Mouse (Mus musculus) liver, embryonic 16.5 days (tissue): ENCODE data around the gene Cyp8b1. TPM values are rescaled to one million over a fixed set of nuclear protein-coding genes. Genes with fewer than 3 reads are reported as not detected.

ENCODE experiments used
- ATAC-seq: fragments of 200-750 bp; cut with Nextera tagmentation; 2 replicates; pipeline ENCODE4 v1.8.0; 2017; ENCODE audit warnings: low read depth, mild to moderate bottlenecking, moderate number of reproducible peaks, moderate library complexity
- H3K27ac ChIP-seq: fragments of 300-500 bp; sonication (generic); 2 replicates; pipeline ENCODE4 v1.5.1; 2014; ENCODE audit warnings: mild to moderate bottlenecking, low read length
- H3K27me3 ChIP-seq: fragments of 300-500 bp; sonication (generic); 2 replicates; pipeline ENCODE4 v1.6.1; 2014; ENCODE audit warnings: low read depth, low read length, mixed read lengths; ENCODE audit not compliant: control insufficient read depth, insufficient read depth
- H3K36me3 ChIP-seq: fragments of 300-500 bp; sonication (generic); 2 replicates; pipeline ENCODE4 v1.6.1; 2014; ENCODE audit warnings: mild to moderate bottlenecking; ENCODE audit not compliant: control insufficient read depth, insufficient read depth
- H3K4me1 ChIP-seq: fragments of 300-500 bp; sonication (generic); 2 replicates; pipeline ENCODE4 v1.6.1; 2014; ENCODE audit warnings: low read depth, low read length, mixed read lengths; ENCODE audit not compliant: control insufficient read depth
- H3K4me2 ChIP-seq: fragments of 300-500 bp; sonication (generic); 2 replicates; pipeline ENCODE4 v1.6.1; 2014; ENCODE audit warnings: low read depth, low read length, mixed read lengths
- H3K4me3 ChIP-seq: fragments of 300-500 bp; sonication (generic); 2 replicates; pipeline ENCODE4 v1.5.1; 2014; ENCODE audit warnings: low read depth, mild to moderate bottlenecking, low read length
- H3K9ac ChIP-seq: fragments of 300-500 bp; sonication (generic); 2 replicates; pipeline ENCODE4 v1.6.1; 2014; ENCODE audit warnings: low read depth, low read length
- H3K9me3 ChIP-seq: fragments of 300-500 bp; sonication (generic); replicated peaks from 2 replicates; pipeline ENCODE4 v1.6.1; 2016; ENCODE audit warnings: low read length; ENCODE audit not compliant: control insufficient read depth
- WGBS: fragments of 180-500 bp; shearing (Covaris S2); extraction: QIAGEN DNeasy Blood & Tissue Kit; methylation state at CpG from one replicate; pipeline ENCODE4 v1.1.7; 2014; ENCODE audit not compliant: insufficient replicate concordance; 5-methylcytosine and 5-hydroxymethylcytosine counted together
- polyA plus RNA-seq: library from polyadenylated mRNA; unstranded; fragments of >200 nt; fragmentation: Nextera tagmentation; extraction: Ambion mirVana; gene quantifications from 2 replicates; pipeline ENCODE4 v1.2.1, GENCODE M21; 2015

Gene Cyp8b1
- polyA plus RNA-seq, 1 experiment from 2014 or later, result 19.0 TPM

DNA sequence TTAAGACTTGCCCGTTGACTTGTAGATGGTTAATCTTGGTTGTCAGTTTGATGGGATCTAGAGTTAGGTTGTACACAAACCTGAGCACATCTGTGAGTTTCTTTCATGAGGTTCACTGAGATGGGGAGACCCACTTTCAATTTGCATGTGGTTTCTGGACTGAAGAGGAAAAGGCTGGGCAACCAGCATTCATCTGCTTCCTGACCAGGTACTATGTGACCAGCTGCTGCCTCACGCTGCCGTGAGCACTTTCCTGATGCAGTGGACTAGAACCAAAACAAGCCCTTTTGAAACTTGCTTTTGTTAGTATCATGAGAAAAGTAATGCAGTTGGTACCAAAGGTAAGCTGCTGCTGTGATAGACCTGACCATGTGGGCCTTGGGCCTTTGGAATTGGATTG is 26.9 kb upstream of the Cyp8b1 start:
- Histone ChIP-seq H3K9me3 (no peaks in the 10 kb centered on the region), H3K4me3 (no peak overlapping the region), H3K9ac (no peak overlapping the region), H3K36me3 (no peaks in the 10 kb centered on the region), H3K27ac (no peak overlapping the region), H3K27me3 (no peaks in the 10 kb centered on the region), H3K4me2 (no peak overlapping the region), H3K4me1 (no peaks in the 10 kb centered on the region)
- WGBS, result 46% methylated on average over 3 of the region's 3 CpGs
- ATAC-seq, result no peak

DNA sequence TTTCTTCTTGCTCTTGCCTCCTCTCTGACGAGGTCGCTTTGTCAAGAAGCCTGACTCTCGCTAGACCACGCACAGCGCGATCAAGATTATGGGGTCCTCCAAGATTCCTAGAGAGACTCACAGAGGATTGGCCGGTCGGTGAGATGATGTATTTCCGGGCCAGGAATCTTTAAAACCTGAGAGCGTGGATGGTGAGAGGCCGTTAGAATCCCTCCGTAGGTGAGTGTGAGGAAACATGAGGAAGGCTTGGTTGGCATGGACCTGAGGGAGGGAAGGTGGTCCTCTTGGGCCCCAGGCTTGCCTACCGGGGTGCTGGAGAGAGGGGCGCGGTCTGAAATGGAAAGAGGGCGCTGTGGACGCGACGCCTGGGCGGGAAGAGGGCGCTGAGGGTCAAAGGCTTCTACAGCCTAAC is 21.8 kb upstream of the Cyp8b1 start:
- H3K9me3 ChIP-seq, result no peaks in the 10 kb centered on the region
- ATAC-seq, result peak; percentile 37; the same call in 1 of the 2 replicates
- H3K9ac ChIP-seq, result no peak overlapping the region; the same call in 1 of the 2 replicates
- H3K4me2 ChIP-seq, result peak overlapping the region; percentile 47
- H3K4me1 ChIP-seq, result no peaks in the 10 kb centered on the region
- no peak overlapping the region for H3K27ac ChIP-seq
- no peaks in the 10 kb centered on the region for H3K36me3 ChIP-seq
- peak overlapping the region; percentile 52 for H3K4me3 ChIP-seq
- WGBS, result 44% methylated on average over 21 of the region's 21 CpGs
- H3K27me3 ChIP-seq, result no peaks in the 10 kb centered on the region; the same call in 1 of the 2 replicates

DNA sequence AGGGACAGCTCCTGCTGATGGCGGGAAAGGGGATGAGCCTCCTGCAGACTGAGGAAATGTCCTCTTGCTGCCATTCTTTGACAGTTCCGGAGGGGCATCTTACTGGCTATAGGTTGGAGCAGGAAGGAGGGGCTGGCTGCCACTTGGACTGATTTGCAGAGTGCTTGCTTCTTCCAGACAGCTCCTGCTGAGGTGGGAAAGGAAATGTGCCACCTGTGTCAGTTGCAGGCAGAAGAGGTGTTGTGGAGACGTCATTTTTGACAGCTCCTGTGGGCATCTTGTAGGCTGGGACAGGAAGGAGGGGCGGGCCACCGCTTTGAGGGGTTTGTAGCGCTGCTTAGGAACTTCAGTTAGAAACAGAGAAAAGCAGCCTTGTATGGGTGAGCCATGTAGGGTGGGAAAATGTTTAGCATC is 21.4 kb upstream of the Cyp8b1 start:
- no peaks in the 10 kb centered on the region; the same call in 1 of the 2 replicates for H3K27me3 ChIP-seq
- H3K9ac ChIP-seq, result no peak overlapping the region
- whole genome bisulfite sequencing, result 35% methylated on average over 6 of the region's 6 CpGs
- H3K4me2 ChIP-seq, result peak overlapping the region; percentile 47
- H3K4me1 ChIP-seq, result no peaks in the 10 kb centered on the region
- H3K9me3 ChIP-seq, result no peaks in the 10 kb centered on the region
- no peak overlapping the region for H3K27ac ChIP-seq
- peak overlapping the region; percentile 52 for H3K4me3 ChIP-seq
- no peaks in the 10 kb centered on the region for H3K36me3 ChIP-seq
- ATAC-seq, result no peak

DNA sequence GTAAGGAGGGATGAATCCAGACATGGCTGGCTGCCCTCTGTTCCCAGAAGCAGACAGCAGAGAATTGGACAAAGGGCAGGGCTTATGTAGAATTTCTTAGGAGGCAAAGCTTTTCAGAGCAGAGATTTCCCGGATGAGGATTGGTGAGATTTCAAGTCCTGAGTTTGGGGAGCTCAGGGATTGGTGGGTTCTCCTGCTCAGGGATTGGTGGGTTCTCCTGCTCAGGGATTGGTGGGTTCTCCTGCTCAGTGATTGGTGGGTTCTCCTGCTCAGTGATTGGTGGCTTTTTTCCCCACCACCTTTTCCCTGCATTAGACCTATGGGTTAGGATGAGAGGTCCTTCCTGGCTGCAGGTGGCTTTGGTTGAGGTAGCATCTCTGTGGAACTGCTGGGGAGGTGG is 20.8 kb upstream of the Cyp8b1 start:
- Histone ChIP-seq H3K4me3 (no peak overlapping the region), H3K27me3 (no peaks in the 10 kb centered on the region; the same call in 1 of the 2 replicates), H3K36me3 (no peaks in the 10 kb centered on the region), H3K4me1 (no peaks in the 10 kb centered on the region), H3K9ac (no peak overlapping the region), H3K4me2 (no peak overlapping the region), H3K27ac (no peak overlapping the region), H3K9me3 (no peaks in the 10 kb centered on the region)
- WGBS, result 50% methylated on average over 1 of the region's 1 CpGs
- 0 out of 2 replicates have a peak, but pooled peaks have one; percentile 13 for ATAC-seq

DNA sequence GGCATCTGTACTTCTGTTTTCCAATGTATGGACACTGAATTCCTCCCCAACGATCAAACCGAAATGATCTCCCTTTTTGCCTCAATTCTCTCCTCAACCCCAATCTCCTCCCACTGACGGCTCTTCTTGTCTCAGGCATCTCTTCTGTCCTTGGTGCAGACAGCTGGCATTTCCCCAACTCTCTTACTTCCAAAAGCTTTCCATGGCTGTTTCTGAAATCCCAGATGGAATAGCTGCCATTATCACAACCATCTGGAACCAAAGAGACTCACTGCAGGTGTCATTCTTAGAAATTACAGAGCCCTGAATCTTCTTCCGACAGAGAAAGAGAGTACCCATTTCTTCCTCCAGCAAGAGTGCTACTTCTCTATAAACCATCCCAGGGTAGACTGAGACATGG is 18.8 kb upstream of the Cyp8b1 start:
- ATAC-seq, result no peak
- WGBS, result 65% methylated on average over 4 of the region's 4 CpGs

DNA sequence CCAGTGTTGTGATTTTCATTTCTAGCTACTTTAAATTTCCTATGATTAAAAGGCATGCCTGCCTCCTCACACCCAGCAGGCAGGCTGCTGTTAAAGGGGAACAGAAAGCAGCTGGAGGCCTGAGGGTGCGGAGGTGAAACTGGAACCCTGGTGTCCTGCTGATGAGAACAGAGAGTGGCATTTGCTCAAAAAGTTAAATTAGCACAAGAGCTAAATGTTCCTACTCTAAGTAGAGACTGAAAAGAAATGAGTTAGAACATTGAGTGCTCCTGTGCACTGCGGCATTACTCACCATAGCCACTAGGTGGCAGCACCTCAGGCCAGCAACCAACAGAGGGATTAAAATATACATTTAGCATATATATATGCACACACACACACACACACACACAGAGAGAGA is 12.4 kb upstream of the Cyp8b1 start:
- no peak overlapping the region for H3K27ac ChIP-seq
- H3K27me3 ChIP-seq, result no peaks in the 10 kb centered on the region
- no peak overlapping the region for H3K4me2 ChIP-seq
- no peak overlapping the region for H3K9ac ChIP-seq
- H3K9me3 ChIP-seq, result no peaks in the 10 kb centered on the region
- H3K36me3 ChIP-seq, result no peaks in the 10 kb centered on the region
- peaks cover 7% of the 10 kb centered on the region for H3K4me1 ChIP-seq
- no peak for ATAC-seq
- 29% methylated on average over 2 of the region's 2 CpGs for WGBS
- no peak overlapping the region for H3K4me3 ChIP-seq

More for the DNA sequence above, 18.8 kb upstream of the Cyp8b1 start:
- no peak overlapping the region for H3K9ac ChIP-seq
- H3K27ac ChIP-seq, result no peak overlapping the region
- H3K9me3 ChIP-seq, result no peaks in the 10 kb centered on the region
- H3K36me3 ChIP-seq, result no peaks in the 10 kb centered on the region
- H3K4me2 ChIP-seq, result no peak overlapping the region
- no peaks in the 10 kb centered on the region for H3K4me1 ChIP-seq
- no peaks in the 10 kb centered on the region; the same call in 1 of the 2 replicates for H3K27me3 ChIP-seq
- no peak overlapping the region for H3K4me3 ChIP-seq

DNA sequence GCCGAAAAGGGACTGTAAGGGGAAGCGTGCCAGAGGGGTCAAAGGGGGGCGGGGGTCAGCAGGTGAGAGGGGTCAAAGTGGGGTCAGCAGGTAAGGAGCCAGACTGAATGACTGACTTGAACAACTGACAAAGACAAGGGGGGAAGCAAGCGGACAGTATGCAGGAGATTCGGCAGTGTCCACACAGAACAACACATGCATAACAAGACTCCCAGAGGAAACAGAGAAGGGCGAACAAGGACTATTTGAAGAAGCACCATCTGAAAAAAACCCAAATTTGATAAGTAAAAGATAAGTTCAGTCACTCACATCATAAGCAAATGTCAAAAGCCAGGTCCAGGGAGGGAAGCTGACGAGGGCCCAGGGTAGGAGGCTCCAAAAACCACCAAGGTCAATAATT is 11.6 kb upstream of the Cyp8b1 start:
- H3K27me3 ChIP-seq, result no peaks in the 10 kb centered on the region
- H3K9ac ChIP-seq, result no peak overlapping the region
- no peak overlapping the region for H3K27ac ChIP-seq
- H3K4me1 ChIP-seq, result peaks cover 7% of the 10 kb centered on the region
- 59% methylated on average over 7 of the region's 7 CpGs for WGBS
- H3K4me2 ChIP-seq, result no peak overlapping the region
- ATAC-seq, result no peak
- no peak overlapping the region for H3K4me3 ChIP-seq
- no peaks in the 10 kb centered on the region for H3K9me3 ChIP-seq
- no peaks in the 10 kb centered on the region for H3K36me3 ChIP-seq

DNA sequence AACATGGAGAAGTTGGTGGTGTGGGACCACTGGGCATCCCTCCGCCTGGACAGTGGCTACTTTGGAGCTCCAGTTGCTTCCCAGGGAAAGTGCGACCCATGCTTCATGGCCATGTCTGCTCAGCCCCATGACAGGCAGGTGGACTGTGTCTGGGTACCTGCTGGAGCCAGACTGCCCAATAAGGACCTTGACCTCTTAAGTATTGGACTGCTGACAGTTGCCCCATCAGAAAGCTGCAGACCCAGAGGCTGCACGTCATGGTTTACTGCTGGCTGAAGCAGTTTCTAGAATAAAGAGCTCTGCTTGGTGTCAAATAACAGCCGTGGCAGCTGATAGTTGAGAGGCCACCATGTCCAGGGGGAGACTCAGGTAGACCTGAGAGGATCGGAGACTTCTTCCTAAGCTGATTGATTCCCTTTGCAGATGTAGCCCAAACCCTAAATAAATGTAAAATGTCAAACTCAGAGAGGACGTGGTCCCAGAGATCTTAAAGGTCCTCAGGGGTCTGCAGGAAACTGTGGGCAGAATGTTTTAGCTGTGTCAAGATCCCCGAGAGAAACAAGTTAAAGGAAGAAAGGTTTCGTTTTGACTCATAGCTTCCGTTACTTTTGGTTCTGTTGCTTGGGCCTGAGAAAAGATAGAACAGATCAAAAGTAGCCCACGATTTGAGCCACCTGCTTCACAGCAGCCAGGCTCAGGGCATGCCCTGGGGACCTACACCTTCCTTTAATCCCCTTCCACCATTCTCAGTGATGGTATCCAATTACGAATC is 10.7 kb upstream of the Cyp8b1 start:
- Histone ChIP-seq H3K27me3 (no peaks in the 10 kb centered on the region), H3K36me3 (no peaks in the 10 kb centered on the region), H3K4me3 (no peak overlapping the region), H3K4me2 (no peak overlapping the region), H3K9ac (no peak overlapping the region), H3K4me1 (peaks cover 7% of the 10 kb centered on the region), H3K9me3 (no peaks in the 10 kb centered on the region), H3K27ac (peak overlapping the region; percentile 40)
- WGBS, result 35% methylated on average over 11 of the region's 11 CpGs
- peak; percentile 77 for ATAC-seq

DNA sequence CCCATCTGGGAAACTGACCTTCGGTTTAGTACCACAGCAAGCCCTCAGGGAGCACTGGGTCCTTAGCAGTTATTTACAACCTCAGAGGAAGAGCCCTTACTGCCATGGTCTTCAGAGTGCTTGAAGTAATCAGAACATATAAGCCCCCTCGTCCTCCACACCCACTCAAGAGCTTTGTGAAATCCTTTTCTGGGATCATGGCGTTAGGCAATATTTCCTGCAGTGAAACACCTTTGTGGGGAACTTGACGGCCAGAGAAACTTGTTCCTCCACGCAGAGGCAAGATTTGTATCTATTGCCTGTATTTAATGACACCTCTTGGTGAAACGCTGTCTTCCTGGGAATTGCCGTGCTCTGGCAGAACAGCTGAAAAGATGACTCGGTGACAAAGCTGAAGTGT is 9.9 kb upstream of the Cyp8b1 start:
- no peak for ATAC-seq
- 47% methylated on average over 8 of the region's 8 CpGs for WGBS
- no peaks in the 10 kb centered on the region for H3K27me3 ChIP-seq
- peaks cover 7% of the 10 kb centered on the region for H3K4me1 ChIP-seq
- H3K36me3 ChIP-seq, result no peaks in the 10 kb centered on the region
- H3K27ac ChIP-seq, result no peak overlapping the region; the same call in 1 of the 2 replicates
- no peak overlapping the region for H3K4me2 ChIP-seq
- no peak overlapping the region for H3K4me3 ChIP-seq
- no peaks in the 10 kb centered on the region for H3K9me3 ChIP-seq
- no peak overlapping the region for H3K9ac ChIP-seq
